ENCODE assay signal across 9 mouse cellular contexts in genomic region chr11:120187236-120188101, GRCm38 (mm10). TPM values are rescaled to one million over a fixed set of nuclear protein-coding genes. Genes with fewer than 3 reads are reported as not detected.
DNase-seq lines count a peak whose midpoint lies in the region; ATAC-seq and TF ChIP-seq lines count a peak whose summit lies in the region.
"Had no signal": no experiment of that assay in that cellular context is flagged by ENCODE, and none has a peak within 500 bp of the region (broad histone marks: within the 10 kb centered on the region; RNA-seq: fewer than 3 reads in every experiment).

No protein-coding gene starts in this region.

- H3K27ac ChIP-seq in hindbrain, embryonic 11.5 days (ENCODE audit: low read depth, low read length) = peak overlapping the region; percentile 99
- H3K27ac ChIP-seq in limb, embryonic 14.5 days (replicated peaks; ENCODE audit: low read depth, low read length) = peak overlapping the region; percentile 95

- DNase-seq in heart, adult 11 months = peak; percentile 90
- DNase-seq in heart, adult 8-10 months (ENCODE audit: low spot score) = no peak
- DNase-seq in embryo, embryonic 11 days = peak; percentile 79
- peak; percentile 78 for DNase-seq in hindbrain, embryonic 11.5 days (ENCODE audit: low spot score)
- no peak for DNase-seq in limb, embryonic 14.5 days (ENCODE audit: low spot score)
- DNase-seq in neural tube, embryonic 10.5 days (ENCODE audit: extremely low spot score, low spot score) = peak; percentile 83
- DNase-seq in frontal cortex, postnatal 10 days (ENCODE audit: low spot score in 2 of 2) = no peak
- no peak for DNase-seq in yolk sac, embryonic 10.5 days (ENCODE audit: low spot score)

- WGBS in hindbrain, embryonic 11.5 days = under 1% methylated on average over 41 of the region's 43 CpGs
- WGBS in limb, embryonic 14.5 days = 1% methylated on average over 43 of the region's 43 CpGs

- peak overlapping the region; percentile 100 for H3K4me2 ChIP-seq in hindbrain, embryonic 11.5 days (replicated peaks; ENCODE audit: low read depth, low read length)
- peak overlapping the region; percentile 95 for H3K4me2 ChIP-seq in limb, embryonic 14.5 days (replicated peaks; ENCODE audit: low read depth, low read length, severe bottlenecking)

- peak overlapping the region; percentile 100 for H3K9ac ChIP-seq in hindbrain, embryonic 11.5 days (ENCODE audit: low read depth, low read length)
- peak overlapping the region; percentile 95 for H3K9ac ChIP-seq in limb, embryonic 14.5 days (ENCODE audit: low read depth, low read length, severe bottlenecking)

- H3K4me1 ChIP-seq in hindbrain, embryonic 11.5 days (replicated peaks; ENCODE audit: control insufficient read depth, insufficient read depth, low read length) = peaks cover 36% of the 10 kb centered on the region
- peaks cover 41% of the 10 kb centered on the region for H3K4me1 ChIP-seq in limb, embryonic 14.5 days (ENCODE audit: control insufficient read depth, insufficient read depth, low read length)

- H3K27me3 ChIP-seq in hindbrain, embryonic 11.5 days (ENCODE audit: control insufficient read depth, insufficient read depth, low read length) = no peaks in the 10 kb centered on the region
- no peaks in the 10 kb centered on the region for H3K27me3 ChIP-seq in limb, embryonic 14.5 days (ENCODE audit: control insufficient read depth, insufficient read depth, low read length)

- H3K36me3 ChIP-seq in hindbrain, embryonic 11.5 days (ENCODE audit: control insufficient read depth, insufficient read depth, low read length) = no peaks in the 10 kb centered on the region
- peaks cover 23% of the 10 kb centered on the region for H3K36me3 ChIP-seq in limb, embryonic 14.5 days (ENCODE audit: control insufficient read depth, insufficient read depth, low read length)
- H3K36me3 ChIP-seq: G1E had no signal

- H3K4me3 ChIP-seq in hindbrain, embryonic 11.5 days (ENCODE audit: low read depth, low read length) = peak overlapping the region; percentile 90
- peak overlapping the region; percentile 66 for H3K4me3 ChIP-seq in limb, embryonic 14.5 days (replicated peaks; ENCODE audit: low read length)

- ATAC-seq in hindbrain, embryonic 11.5 days (ENCODE audit: low FRiP score) = no peak
- ATAC-seq in limb, embryonic 14.5 days (ENCODE audit: low FRiP score, low read depth) = no peak

- no peaks in the 10 kb centered on the region for H3K9me3 ChIP-seq in hindbrain, embryonic 11.5 days (ENCODE audit: control insufficient read depth, low read length)
- no peaks in the 10 kb centered on the region for H3K9me3 ChIP-seq in limb, embryonic 14.5 days (ENCODE audit: control insufficient read depth, low read length)

- no peak for TF ChIP-seq POLR2A in limb, embryonic 14.5 days (IDR thresholded peaks at IDR 0.05; ENCODE audit: borderline replicate concordance, extremely low read depth, insufficient read depth, insufficient read length)

RNA-seq across cellular contexts. Expression of gene Slc38a10, which starts 36.3 kb away (rescaled TPM):
- 100 to 1,000 TPM in 1 of 4 experiments, 10 to 100 TPM in 3; 88.9 to 104 (median 91.6) TPM for total RNA-seq in heart, adult 8-10 months (2022)
- polyA plus RNA-seq in hindbrain, embryonic 11.5 days (2014; fragmentation: Nextera tagmentation; extraction: Ambion mirVana) = 58.6 and 64.7 TPM in 2 replicates
- polyA plus RNA-seq in limb, embryonic 14.5 days (2012; rRNA removed) = 92.3 and 134 TPM in 2 replicates
- polyA plus RNA-seq in limb, embryonic 14.5 days (2014; fragmentation: Nextera tagmentation; extraction: Ambion mirVana) = 71.9 and 76.1 TPM in 2 replicates

RNA-seq across cellular contexts. Expression of gene Bahcc1, which starts 45.3 kb away (rescaled TPM):
- 10 to 100 TPM in 2 of 4 experiments, 1 to 10 TPM in 2; 6.2 to 12.6 (median 9.3) TPM for total RNA-seq in heart, adult 8-10 months (2022)
- polyA plus RNA-seq in hindbrain, embryonic 11.5 days (2014; fragmentation: Nextera tagmentation; extraction: Ambion mirVana) = 18.1 and 23.1 TPM in 2 replicates
- polyA plus RNA-seq in limb, embryonic 14.5 days (2012; rRNA removed) = 22.9 and 28.3 TPM in 2 replicates
- polyA plus RNA-seq in limb, embryonic 14.5 days (2014; fragmentation: Nextera tagmentation; extraction: Ambion mirVana) = 14.0 and 14.9 TPM in 2 replicates

Comparison
In these comparisons a context has a peak if more than half of its experiments do, and no peak if none do; other contexts are left out.
1. DNase-seq: peak in heart, adult 11 months (single experiment), embryo, embryonic 11 days (single experiment), hindbrain, embryonic 11.5 days (single experiment) and neural tube, embryonic 10.5 days (single experiment); none in heart, adult 8-10 months (single experiment), limb, embryonic 14.5 days (single experiment), frontal cortex, postnatal 10 days (0 of 2) and yolk sac, embryonic 10.5 days (single experiment).